Mouse (Mus musculus) lung, adult 2 months (tissue): Measurements from ENCODE around the gene Iqub. TPM values are rescaled to one million over a fixed set of nuclear protein-coding genes. Genes with fewer than 3 reads are reported as not detected.

Source experiments
- DNase-seq: peaks from one replicate; pipeline ENCODE4 v3.0.0; 2022
- H3K4me1 ChIP-seq: fragments of 200-500 bp; 2 replicates; pipeline ENCODE4 v1.6.1; 2011; ENCODE audit warnings: low read length; ENCODE audit not compliant: control insufficient read depth, insufficient read depth
- H3K4me3 ChIP-seq: fragments of 200-500 bp; replicated peaks from 2 replicates; pipeline ENCODE3; 2011; ENCODE audit warnings: low read depth, mild to moderate bottlenecking, control low read depth, low read length; ENCODE audit errors: extremely low read depth
- CTCF ChIP-seq: fragments of 200-500 bp; IDR thresholded peaks from 2 replicates; pipeline ENCODE4 v1.5.1; 2011; ENCODE audit warnings: mild to moderate bottlenecking, low read length, control low read depth; ENCODE audit not compliant: insufficient read depth
- POLR2A ChIP-seq: fragments of 200-500 bp; IDR thresholded peaks from 2 replicates; pipeline ENCODE4 v1.6.1; 2011; ENCODE audit warnings: low read depth, mild to moderate bottlenecking, control low read depth, low read length, borderline replicate concordance; ENCODE audit errors: extremely low read depth
- WGBS: fragments of 180-500 bp; shearing (Covaris S2); methylation state at CpG from one replicate; pipeline ENCODE4 v1.1.7; 2018; 5-methylcytosine and 5-hydroxymethylcytosine counted together
- polyA plus RNA-seq: library from polyadenylated mRNA; depleted of rRNA; stranded (reverse); fragments of >200 nt; gene quantifications from 2 replicates; pipeline ENCODE4 v1.2.3, GENCODE M21; 2012; rRNA removed

The Iqub gene
- 0.36 and 0.75 TPM in 2 replicates for polyA plus RNA-seq

DNA sequence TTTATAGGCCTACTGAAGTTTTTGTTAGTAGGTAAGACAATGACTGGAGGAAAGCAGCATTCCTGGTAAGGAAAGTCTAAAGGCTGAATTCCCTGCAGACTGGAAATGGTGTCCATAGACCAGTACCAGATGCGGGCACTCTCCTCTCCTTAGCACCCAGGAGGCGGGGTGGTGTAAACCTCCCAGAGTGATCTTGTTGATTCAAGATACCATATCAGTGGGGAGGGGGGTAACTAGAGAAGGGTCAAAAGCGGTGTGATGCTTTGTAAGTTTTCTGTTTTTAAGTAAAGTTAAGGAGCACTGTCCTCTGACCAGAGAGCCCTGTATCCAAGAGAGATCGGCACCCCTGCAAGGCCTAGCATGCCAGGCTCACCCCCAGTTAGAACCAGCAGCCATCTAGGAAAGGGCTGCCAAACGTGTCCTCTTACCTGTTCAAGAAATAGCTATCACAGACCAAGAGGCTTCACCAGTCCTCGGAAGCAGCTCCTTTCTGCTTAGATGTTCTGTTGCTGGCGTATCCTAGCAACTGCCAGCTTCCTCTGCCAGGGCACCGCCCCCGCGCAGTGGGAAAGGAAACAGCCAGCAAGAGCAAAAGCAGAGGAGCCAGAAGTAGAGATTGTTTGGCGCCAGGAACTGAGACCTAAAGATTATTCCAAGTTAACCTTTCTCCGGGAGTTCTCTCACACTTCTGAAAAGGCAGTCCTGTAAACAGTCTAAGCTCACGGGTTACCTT lies at the start of gene Iqub:
Gene Iqub, minus strand, starts transcription at position 516 of the 733 bp plus-strand sequence.
- WGBS: 17% methylated on average over 13 of the region's 13 CpGs
- Histone ChIP-seq H3K4me3 (peak within 1 kb of the TSS; percentile 42), H3K4me1 (peaks cover 6% of the 10 kb centered on the region)
- DNase-seq: peak; percentile 39
- TF ChIP-seq POLR2A (no peak), CTCF (no peak)

- no peaks in the 10 kb centered on the region for H3K4me1 ChIP-seq
- WGBS: 64% methylated on average over 9 of the region's 9 CpGs
- H3K4me3 ChIP-seq: no peak overlapping the region
- DNase-seq: no peak
- no peak for TF ChIP-seq POLR2A
- no peak for TF ChIP-seq CTCF
Measured at GRCm38 (mm10) chr6:24564081-24564480, 49.2 kb upstream of the Iqub start.

DNA sequence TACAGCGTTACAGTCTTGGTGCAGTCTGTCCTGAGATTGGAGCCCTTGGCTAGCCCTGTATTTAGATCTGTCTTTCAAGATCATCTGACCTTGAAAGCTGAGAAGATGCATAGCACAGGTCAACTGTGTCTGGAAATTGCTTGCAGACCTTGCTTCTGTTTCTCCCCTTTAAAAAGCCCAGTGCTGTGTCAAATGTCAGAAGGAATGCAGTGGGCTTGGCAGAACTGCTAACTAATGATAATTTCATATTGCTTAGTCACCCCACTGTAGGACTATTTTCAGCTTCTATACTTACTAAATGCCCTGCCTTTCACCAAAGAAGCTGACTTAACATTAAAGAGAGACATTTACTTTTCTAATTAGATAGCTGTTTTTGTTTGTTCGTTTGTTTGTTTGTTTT lies 40.6 kb upstream of the Iqub start:
- DNase-seq: no peak
- Histone ChIP-seq H3K4me3 (no peak overlapping the region), H3K4me1 (peaks cover 5% of the 10 kb centered on the region)
- 72% methylated on average over 2 of the region's 2 CpGs for WGBS
- no peak for TF ChIP-seq POLR2A
- no peak for TF ChIP-seq CTCF

GRCm38 (mm10) chr6:24554427-24555086 lies 39.7 kb upstream of the Iqub start:
- 42% methylated on average over 11 of the region's 11 CpGs for WGBS
- peak overlapping the region; percentile 53 for H3K4me3 ChIP-seq
- DNase-seq: no peak

DNA sequence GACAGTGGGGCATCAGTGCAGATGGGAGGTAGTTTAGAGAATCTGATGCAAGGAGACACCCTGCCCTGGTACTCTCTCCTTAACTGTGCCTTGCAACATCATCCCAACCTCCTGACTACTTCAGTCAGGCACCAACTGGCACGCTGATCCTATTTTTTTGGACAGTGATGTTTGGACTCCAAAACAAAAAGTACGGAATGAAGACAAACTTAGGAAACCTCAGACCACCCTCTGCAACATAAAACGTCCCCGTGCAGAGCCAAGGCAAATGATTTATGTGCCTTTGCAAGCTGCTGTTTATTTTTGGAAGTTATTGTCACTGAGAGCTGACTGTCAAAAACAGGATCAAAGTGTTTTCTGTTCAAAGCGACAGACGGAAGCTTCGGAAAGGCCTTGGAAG lies 37.2 kb upstream of the Iqub start:
- H3K4me1 ChIP-seq: peaks cover 5% of the 10 kb centered on the region
- no peak overlapping the region for H3K4me3 ChIP-seq
- no peak for DNase-seq
- 29% methylated on average over 7 of the region's 7 CpGs for WGBS
- TF ChIP-seq POLR2A (no peak), CTCF (no peak)

More at GRCm38 (mm10) chr6:24554427-24555086, 39.7 kb upstream of the Iqub start:
- H3K4me1 ChIP-seq: peaks cover 5% of the 10 kb centered on the region
- no peak for TF ChIP-seq CTCF
- TF ChIP-seq POLR2A: no peak

DNA sequence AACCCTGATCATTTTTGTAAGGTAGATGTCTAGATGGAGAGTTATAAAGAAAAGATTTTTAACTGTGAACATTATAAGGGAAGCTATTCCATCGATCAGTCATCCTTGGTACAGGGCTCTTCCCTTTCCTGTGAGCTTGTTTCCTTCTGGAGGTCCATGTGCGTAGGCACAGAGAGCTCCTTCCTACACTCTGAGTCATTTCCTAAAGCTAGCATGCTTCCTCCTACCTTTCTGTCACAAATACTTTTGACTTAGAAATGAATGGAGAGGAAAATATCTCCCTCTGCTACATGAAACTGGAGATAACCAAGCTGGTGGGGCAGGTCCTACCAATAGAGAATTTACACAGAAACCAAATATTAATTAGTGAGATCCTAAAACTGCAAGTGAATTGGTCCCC lies 34.9 kb upstream of the Iqub start:
- Histone ChIP-seq H3K4me3 (no peak overlapping the region), H3K4me1 (peaks cover under 1% of the 10 kb centered on the region)
- WGBS: 51% methylated on average over 2 of the region's 2 CpGs
- no peak for DNase-seq
- TF ChIP-seq CTCF (no peak), POLR2A (no peak)

GRCm38 (mm10) chr6:24546716-24547420 lies 32.0 kb upstream of the Iqub start:
- no peak overlapping the region for H3K4me3 ChIP-seq
- TF ChIP-seq CTCF (no peak), POLR2A (no peak)
- no peak for DNase-seq
- H3K4me1 ChIP-seq: no peaks in the 10 kb centered on the region
- WGBS: 23% methylated on average over 1 of the region's 1 CpGs

DNA sequence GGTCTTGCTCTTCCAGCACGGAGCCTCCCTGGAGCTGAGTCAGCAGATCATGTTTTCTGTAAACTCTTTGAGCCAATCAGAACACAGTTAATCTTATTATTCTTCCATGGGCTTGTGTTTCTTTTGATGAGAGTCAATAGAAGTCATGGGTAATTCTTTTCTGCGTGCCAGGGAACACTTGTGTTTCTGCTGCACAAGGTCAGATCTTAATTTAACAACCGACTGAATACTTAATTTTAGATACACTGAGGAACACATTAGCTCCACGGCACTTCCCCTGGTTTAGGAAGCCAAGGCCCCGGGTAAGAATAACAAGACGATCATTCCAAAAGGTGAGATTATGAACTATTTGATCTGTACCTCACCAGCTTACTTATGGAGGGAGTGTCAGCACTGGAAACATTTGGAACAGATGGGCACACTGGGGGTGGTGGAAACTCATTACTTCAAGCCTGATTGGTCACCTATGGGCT lies 28.3 kb upstream of the Iqub start:
- Histone ChIP-seq H3K4me1 (no peaks in the 10 kb centered on the region), H3K4me3 (no peak overlapping the region)
- 49% methylated on average over 6 of the region's 6 CpGs for WGBS
- no peak for TF ChIP-seq CTCF
- no peak for TF ChIP-seq POLR2A
- no peak for DNase-seq

DNA sequence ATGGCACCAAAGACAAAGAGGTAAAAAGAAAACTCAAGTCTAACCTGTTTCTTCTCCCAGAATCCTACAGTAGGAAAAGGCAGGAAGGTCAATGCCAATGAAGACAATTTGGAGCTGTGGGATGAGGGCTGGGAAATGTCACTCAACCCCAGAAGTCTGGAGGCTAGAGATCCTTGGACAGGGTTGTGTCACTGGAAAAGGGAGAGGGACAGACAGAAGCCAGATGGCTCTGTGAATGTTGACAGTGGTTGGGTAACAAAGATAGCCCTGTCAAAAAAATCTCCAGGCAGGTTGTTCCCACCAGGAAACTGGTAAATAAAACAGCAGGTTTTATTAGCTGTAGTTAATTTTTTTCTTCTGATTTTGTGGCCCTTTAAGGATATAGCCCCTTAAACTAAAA lies 27.5 kb upstream of the Iqub start:
- Histone ChIP-seq H3K4me3 (no peak overlapping the region), H3K4me1 (no peaks in the 10 kb centered on the region)
- no peak for TF ChIP-seq POLR2A
- no peak for TF ChIP-seq CTCF
- DNase-seq: no peak

DNA sequence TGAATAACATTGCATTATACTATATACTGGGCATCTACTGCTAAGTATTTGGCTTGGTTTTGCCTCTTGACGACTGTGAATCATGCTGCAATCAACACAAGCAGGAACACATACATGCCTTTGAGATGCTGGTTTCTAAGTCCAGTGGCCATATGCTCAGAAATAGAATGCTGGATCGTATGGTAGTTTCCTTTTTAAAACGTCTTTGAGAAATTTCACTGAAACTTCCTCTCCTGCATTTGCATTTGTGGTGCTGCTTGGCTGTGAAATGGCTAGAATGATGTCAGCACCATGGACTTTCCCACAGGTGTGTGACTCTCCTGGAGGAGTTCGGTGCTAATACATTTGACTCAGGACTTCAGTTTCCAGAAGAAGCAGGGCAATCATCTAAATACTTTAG lies 25.2 kb upstream of the Iqub start:
- TF ChIP-seq CTCF (no peak), POLR2A (no peak)
- Histone ChIP-seq H3K4me3 (no peak overlapping the region), H3K4me1 (no peaks in the 10 kb centered on the region)
- DNase-seq: no peak
- WGBS: 58% methylated on average over 4 of the region's 4 CpGs
